Mouse (Mus musculus) embryonic facial prominence, embryonic 10.5 days (tissue): ENCODE measurements at regions not wholly inside any gene's neighbourhood (a gene's known extent, or its start where the extent isn't known, plus 50 kb on each side); places are given as distances from the start of the nearest gene placed in this dataset.
A peak's percentile ranks its signal among the peaks of the same experiment; 100 is the strongest.

Experiments
- DNase-seq: peaks from one replicate; pipeline ENCODE4 v3.0.0-alpha.2; 2017; ENCODE audit warnings: low spot score
- H3K27ac ChIP-seq: fragments of 300-500 bp; sonication (generic); replicated peaks from 2 replicates; pipeline ENCODE4 v1.5.1; 2016; ENCODE audit warnings: mild to moderate bottlenecking
- H3K27me3 ChIP-seq: fragments of 300-500 bp; sonication (generic); replicated peaks from 2 replicates; pipeline ENCODE4 v1.6.1; 2016; ENCODE audit warnings: low read depth, mild to moderate bottlenecking; ENCODE audit not compliant: poor library complexity, severe bottlenecking
- H3K36me3 ChIP-seq: fragments of 300-500 bp; sonication (generic); replicated peaks from 2 replicates; pipeline ENCODE4 v1.6.1; 2016; ENCODE audit warnings: mild to moderate bottlenecking, moderate library complexity
- H3K4me1 ChIP-seq: fragments of 300-500 bp; sonication (generic); 2 replicates; pipeline ENCODE4 v1.6.1; 2016
- H3K4me3 ChIP-seq: fragments of 300-500 bp; sonication (generic); 2 replicates; pipeline ENCODE4 v1.5.1; 2016; ENCODE audit warnings: mild to moderate bottlenecking, moderate library complexity
- H3K9me3 ChIP-seq: fragments of 300-500 bp; sonication (generic); 2 replicates; pipeline ENCODE4 v1.6.1; 2016; ENCODE audit warnings: mild to moderate bottlenecking
- WGBS: fragments of 180-500 bp; shearing (Covaris S2); methylation state at CpG from one replicate; pipeline ENCODE4 v1.1.7; 2016; 5-methylcytosine and 5-hydroxymethylcytosine counted together

GRCm38 (mm10) chr2:169524429-169524828 lies 63.1 kb downstream of the Gm11011 start:
- Histone ChIP-seq H3K4me1 (peaks cover 26% of the 10 kb centered on the region), H3K27me3 (no peaks in the 10 kb centered on the region), H3K9me3 (no peaks in the 10 kb centered on the region), H3K4me3 (no peak overlapping the region), H3K36me3 (no peaks in the 10 kb centered on the region), H3K27ac (no peak overlapping the region)
- no peak for DNase-seq
- 89% methylated on average over 17 of the region's 17 CpGs for WGBS

GRCm38 (mm10) chr2:169519941-169520340 lies 67.6 kb downstream of the Gm11011 start:
- no peak overlapping the region for H3K27ac ChIP-seq
- H3K9me3 ChIP-seq, result no peaks in the 10 kb centered on the region

DNA sequence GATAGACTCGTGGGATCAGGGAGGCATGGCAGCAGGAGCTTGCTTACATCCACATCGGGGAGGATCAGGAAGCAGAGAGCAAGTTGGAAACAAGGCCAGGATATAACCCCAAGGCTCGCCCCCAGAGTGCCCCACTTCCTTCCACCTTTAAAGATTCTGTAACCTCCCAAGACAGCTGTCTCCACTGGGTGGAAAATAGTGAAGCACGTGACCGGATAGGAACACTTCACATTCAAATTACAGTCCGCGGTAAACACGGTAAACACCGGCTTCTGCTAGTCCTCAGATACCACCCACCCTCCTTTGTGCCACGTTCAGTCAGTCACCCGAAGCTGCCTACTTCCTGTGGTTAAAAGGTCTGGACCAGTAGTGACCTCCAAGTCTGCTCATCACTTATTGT lies 72.2 kb downstream of the Gm11011 start:
- 79% methylated on average over 11 of the region's 11 CpGs for WGBS
- Histone ChIP-seq H3K4me1 (0 out of 2 replicates have a peak, but pooled peaks cover 3% of the 10 kb centered on the region), H3K4me3 (no peak overlapping the region), H3K36me3 (no peaks in the 10 kb centered on the region), H3K27ac (no peak overlapping the region), H3K9me3 (no peaks in the 10 kb centered on the region), H3K27me3 (no peaks in the 10 kb centered on the region)
- DNase-seq, result no peak

More at GRCm38 (mm10) chr2:169519941-169520340, 67.6 kb downstream of the Gm11011 start:
- WGBS, result 79% methylated on average over 9 of the region's 9 CpGs
- no peak for DNase-seq
- Histone ChIP-seq H3K4me3 (no peak overlapping the region), H3K4me1 (peaks cover 11% of the 10 kb centered on the region), H3K36me3 (no peaks in the 10 kb centered on the region), H3K27me3 (no peaks in the 10 kb centered on the region)

- no peaks in the 10 kb centered on the region for H3K9me3 ChIP-seq
- no peaks in the 10 kb centered on the region for H3K36me3 ChIP-seq
- peaks cover 3% of the 10 kb centered on the region; the same call in 1 of the 2 replicates for H3K4me1 ChIP-seq
- H3K27ac ChIP-seq, result no peak overlapping the region
- no peak for DNase-seq
- no peaks in the 10 kb centered on the region for H3K27me3 ChIP-seq
- WGBS, result 91% methylated on average over 2 of the region's 2 CpGs
- H3K4me3 ChIP-seq, result no peak overlapping the region
Measured at GRCm38 (mm10) chr2:169510741-169511140, 76.8 kb downstream of the Gm11011 start.

- no peaks in the 10 kb centered on the region for H3K36me3 ChIP-seq
- H3K27me3 ChIP-seq, result no peaks in the 10 kb centered on the region
- WGBS, result 89% methylated on average over 4 of the region's 4 CpGs
- no peaks in the 10 kb centered on the region for H3K9me3 ChIP-seq
- no peak for DNase-seq
- no peak overlapping the region for H3K4me3 ChIP-seq
- H3K27ac ChIP-seq, result no peak overlapping the region
- H3K4me1 ChIP-seq, result peaks cover 9% of the 10 kb centered on the region
Measured at GRCm38 (mm10) chr2:169509406-169509805, 78.1 kb downstream of the Gm11011 start.

DNA sequence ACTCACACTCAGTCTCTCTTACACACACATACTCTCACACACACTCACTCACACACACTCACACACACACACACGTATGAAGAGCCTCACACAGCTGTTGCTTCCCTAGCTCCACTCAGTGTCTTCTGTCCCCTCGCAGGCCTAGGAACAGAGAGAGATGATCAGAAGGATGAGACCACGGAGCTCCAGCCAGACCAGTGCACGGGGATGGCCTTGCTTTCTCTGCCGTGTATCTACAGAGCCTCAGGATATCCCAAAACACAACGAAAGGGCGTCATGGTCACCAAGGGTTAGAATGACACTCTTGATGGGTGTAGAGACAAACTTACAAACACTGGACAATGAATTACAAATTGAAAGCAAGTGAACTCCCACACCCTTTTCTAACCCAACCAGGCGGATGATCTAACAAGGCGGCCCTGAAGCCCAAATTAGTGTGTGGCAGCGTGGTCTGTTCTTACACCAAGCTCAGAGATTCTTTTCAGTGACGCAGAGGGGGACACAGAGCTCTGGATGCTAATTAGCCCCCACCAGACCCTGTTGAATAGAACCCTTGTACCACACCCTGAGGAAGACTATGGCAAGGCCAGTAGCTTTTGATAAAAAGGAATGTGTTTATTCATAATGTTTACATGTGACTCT lies 83.0 kb downstream of the Gm11011 start:
- Histone ChIP-seq H3K36me3 (no peaks in the 10 kb centered on the region), H3K9me3 (no peaks in the 10 kb centered on the region), H3K27me3 (no peaks in the 10 kb centered on the region), H3K27ac (no peak overlapping the region), H3K4me1 (peaks cover 11% of the 10 kb centered on the region), H3K4me3 (no peak overlapping the region)
- no peak for DNase-seq
- WGBS, result 79% methylated on average over 11 of the region's 11 CpGs

GRCm38 (mm10) chr2:169503598-169503958 lies 84.0 kb downstream of the Gm11011 start:
- Histone ChIP-seq H3K27me3 (no peaks in the 10 kb centered on the region), H3K27ac (no peak overlapping the region), H3K4me3 (no peak overlapping the region), H3K4me1 (peaks cover 12% of the 10 kb centered on the region), H3K36me3 (no peaks in the 10 kb centered on the region), H3K9me3 (no peaks in the 10 kb centered on the region)
- DNase-seq, result no peak
- 87% methylated on average over 6 of the region's 6 CpGs for WGBS

DNA sequence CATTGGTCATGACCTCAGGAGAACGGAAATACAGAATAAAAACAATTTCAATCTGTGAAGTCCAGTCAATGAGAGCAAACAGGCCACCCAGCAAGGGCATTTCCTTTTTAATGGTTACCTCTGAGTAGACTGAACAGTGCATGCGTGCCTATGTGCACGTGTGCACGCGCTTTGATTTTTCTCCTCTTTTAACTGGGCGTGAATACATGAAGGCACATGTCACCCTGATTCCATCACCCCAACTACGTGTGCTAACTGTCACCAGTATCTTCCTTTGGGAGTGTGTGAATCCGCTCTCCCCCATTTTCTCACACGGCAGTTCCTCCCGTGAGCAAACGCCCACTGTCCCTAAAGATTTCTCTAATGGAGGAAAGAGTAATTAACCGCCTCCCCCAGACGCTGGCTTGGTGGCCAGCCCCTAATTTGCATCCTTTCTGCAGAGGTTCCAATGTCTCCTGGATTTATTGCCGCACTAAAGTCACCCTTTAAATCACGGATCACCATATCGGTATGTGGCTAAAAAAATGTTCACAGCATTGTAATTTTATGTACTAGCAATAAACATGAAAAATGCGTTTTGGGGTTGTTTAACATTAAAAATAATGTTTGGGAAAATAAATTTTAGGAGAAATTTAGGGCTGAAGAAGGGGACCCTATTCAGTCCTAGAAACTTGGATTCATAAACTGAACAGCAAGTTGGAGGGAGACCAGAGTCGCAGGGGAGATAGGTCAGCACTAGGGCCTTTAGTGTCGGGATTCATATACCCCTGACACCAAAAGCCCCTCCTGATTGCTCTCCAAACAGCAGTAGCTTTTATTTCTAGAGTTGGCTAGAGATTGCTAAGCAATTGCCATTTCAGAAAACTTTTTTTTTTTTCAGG lies 84.6 kb downstream of the Gm11011 start:
- H3K9me3 ChIP-seq, result no peaks in the 10 kb centered on the region
- no peak overlapping the region for H3K27ac ChIP-seq
- H3K4me3 ChIP-seq, result no peak overlapping the region
- DNase-seq, result no peak
- no peaks in the 10 kb centered on the region for H3K27me3 ChIP-seq
- 84% methylated on average over 19 of the region's 19 CpGs for WGBS
- peaks cover 12% of the 10 kb centered on the region for H3K4me1 ChIP-seq
- H3K36me3 ChIP-seq, result no peaks in the 10 kb centered on the region

- WGBS, result 88% methylated on average over 11 of the region's 11 CpGs
- Histone ChIP-seq H3K9me3 (no peaks in the 10 kb centered on the region), H3K27me3 (no peaks in the 10 kb centered on the region), H3K36me3 (no peaks in the 10 kb centered on the region), H3K4me3 (no peak overlapping the region), H3K4me1 (peaks cover 12% of the 10 kb centered on the region), H3K27ac (no peak overlapping the region)
- DNase-seq, result no peak
Measured at GRCm38 (mm10) chr2:169501736-169502340, 85.7 kb downstream of the Gm11011 start.

- no peaks in the 10 kb centered on the region for H3K9me3 ChIP-seq
- no peak overlapping the region for H3K27ac ChIP-seq
- H3K4me1 ChIP-seq, result peaks cover 27% of the 10 kb centered on the region
- no peaks in the 10 kb centered on the region for H3K27me3 ChIP-seq
- no peak overlapping the region for H3K4me3 ChIP-seq
- 88% methylated on average over 10 of the region's 10 CpGs for WGBS
- no peak for DNase-seq
- H3K36me3 ChIP-seq, result no peaks in the 10 kb centered on the region
Measured at GRCm38 (mm10) chr2:169495368-169495767, 92.2 kb downstream of the Gm11011 start.

- peaks cover 27% of the 10 kb centered on the region for H3K4me1 ChIP-seq
- WGBS, result 81% methylated on average over 11 of the region's 11 CpGs
- no peak for DNase-seq
- H3K27me3 ChIP-seq, result no peaks in the 10 kb centered on the region
- no peak overlapping the region for H3K4me3 ChIP-seq
- no peak overlapping the region for H3K27ac ChIP-seq
- no peaks in the 10 kb centered on the region for H3K36me3 ChIP-seq
- no peaks in the 10 kb centered on the region for H3K9me3 ChIP-seq
Measured at GRCm38 (mm10) chr2:169494503-169495311, 92.8 kb downstream of the Gm11011 start.

DNA sequence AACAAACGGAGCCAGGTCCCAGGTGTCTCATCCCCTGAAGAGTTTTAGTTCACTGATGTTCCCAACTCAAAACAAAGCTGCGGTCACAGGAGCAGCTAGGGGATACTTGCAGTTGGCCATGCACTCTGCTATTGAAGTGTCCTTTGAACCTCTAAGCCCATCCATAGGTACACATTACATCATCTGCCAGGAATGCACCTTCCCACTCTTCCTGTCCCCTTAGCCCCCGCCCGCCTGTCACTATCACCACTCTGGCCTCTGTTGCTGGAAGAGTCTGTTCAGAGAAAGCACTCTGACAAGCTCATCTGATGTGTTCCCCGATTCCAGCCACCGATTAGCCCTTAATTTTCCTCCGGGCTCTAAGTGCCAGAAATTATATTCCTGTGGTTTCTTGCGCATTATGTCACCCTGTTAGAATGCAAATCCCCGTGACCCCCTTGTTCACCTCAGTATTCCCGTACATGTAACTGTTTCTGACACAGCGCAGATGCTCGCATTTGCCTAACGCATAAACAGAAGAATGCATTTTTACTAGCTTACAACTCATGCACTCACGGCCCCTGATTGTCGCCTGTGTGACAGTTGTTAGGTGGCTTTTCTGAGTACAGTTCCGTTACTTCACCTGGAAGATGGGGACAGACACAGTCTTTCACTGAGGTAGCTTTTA lies 93.8 kb downstream of the Gm11011 start:
- peak; percentile 32 for DNase-seq
- H3K9me3 ChIP-seq, result no peaks in the 10 kb centered on the region
- H3K27me3 ChIP-seq, result no peaks in the 10 kb centered on the region
- no peaks in the 10 kb centered on the region for H3K36me3 ChIP-seq
- peaks cover 24% of the 10 kb centered on the region for H3K4me1 ChIP-seq
- no peak overlapping the region for H3K4me3 ChIP-seq
- H3K27ac ChIP-seq, result peak overlapping the region; percentile 44
- WGBS, result 74% methylated on average over 16 of the region's 16 CpGs
